Mouse (Mus musculus) myocyte (in vitro differentiated cells): Measurements from ENCODE around the gene Mical3. TPM values are rescaled to one million over a fixed set of nuclear protein-coding genes. Genes with fewer than 3 reads are reported as not detected.
A peak's percentile ranks its signal among the peaks of the same experiment; 100 is the strongest.

Experiments
- H3K27me3 ChIP-seq: one replicate; pipeline ENCODE4 v1.6.1; 2011; ENCODE audit not compliant: control insufficient read depth, insufficient read depth, insufficient read length
- H3K36me3 ChIP-seq: one replicate; pipeline ENCODE4 v1.6.1; 2011; ENCODE audit not compliant: control insufficient read depth, insufficient read depth
- H3K4me2 ChIP-seq: one replicate; pipeline ENCODE4 v1.6.1; 2011; ENCODE audit warnings: low read depth, control low read depth
- H3K4me3 ChIP-seq: one replicate; pipeline ENCODE4 v1.5.1; 2011; ENCODE audit warnings: mild to moderate bottlenecking, control low read depth, moderate library complexity
- H3K79me2 ChIP-seq: one replicate; pipeline ENCODE4 v1.6.1; 2011; ENCODE audit not compliant: control insufficient read depth, insufficient read depth
- H3ac ChIP-seq: one replicate; pipeline ENCODE4 v1.6.1; 2011; ENCODE audit not compliant: control insufficient read depth, insufficient read length
- CEBPB ChIP-seq: IDR thresholded peaks from 2 replicates; pipeline ENCODE4 v1.6.1; 2011; ENCODE audit warnings: mild to moderate bottlenecking, moderate library complexity; ENCODE audit not compliant: poor library complexity, insufficient read depth, severe bottlenecking
- E2F4 ChIP-seq: IDR thresholded peaks from one replicate; pipeline ENCODE4 v1.6.1; 2011; ENCODE audit warnings: mild to moderate bottlenecking, control low read depth, moderate library complexity; ENCODE audit not compliant: insufficient read depth
- MAX ChIP-seq: IDR thresholded peaks from one replicate; pipeline ENCODE4 v1.6.1; 2011; ENCODE audit warnings: low read depth, mild to moderate bottlenecking, control low read depth
- MYOD1 ChIP-seq, 3 experiments: IDR thresholded peaks; one replicate each; pipeline ENCODE4 v1.6.1; 2011; ENCODE audit warnings: control low read depth in 2 of 3, low read depth in 2 of 3, mild to moderate bottlenecking in 2 of 3, moderate library complexity in 1 of 3; ENCODE audit not compliant: insufficient read length in 2 of 3, control insufficient read depth in 1 of 3
- MYOG ChIP-seq, 3 experiments: IDR thresholded peaks; one replicate each; pipeline ENCODE4 v1.6.1; 2011; ENCODE audit warnings: control low read depth in 2 of 3, low read depth in 2 of 3, mild to moderate bottlenecking in 2 of 3; ENCODE audit not compliant: insufficient read length in 2 of 3, control insufficient read depth in 1 of 3, insufficient read depth in 1 of 3
- POLR2A ChIP-seq: IDR thresholded peaks from one replicate; pipeline ENCODE4 v1.6.1; 2011; ENCODE audit warnings: low read depth, mild to moderate bottlenecking, control low read depth, moderate library complexity; ENCODE audit not compliant: insufficient read length
- POLR2AphosphoS2 ChIP-seq: IDR thresholded peaks from one replicate; pipeline ENCODE4 v1.6.1; 2011; ENCODE audit warnings: low read depth, control low read depth; ENCODE audit not compliant: insufficient read length
- REST ChIP-seq: IDR thresholded peaks from one replicate; pipeline ENCODE4 v1.6.1; 2011; ENCODE audit warnings: mild to moderate bottlenecking, control low read depth, moderate library complexity; ENCODE audit not compliant: insufficient read depth, insufficient read length
- SRF ChIP-seq: IDR thresholded peaks from one replicate; pipeline ENCODE4 v1.6.1; 2011; ENCODE audit warnings: low read depth; ENCODE audit not compliant: control insufficient read depth, insufficient read length
- TCF12 ChIP-seq: IDR thresholded peaks from one replicate; pipeline ENCODE4 v1.6.1; 2011; ENCODE audit warnings: mild to moderate bottlenecking, control low read depth; ENCODE audit not compliant: poor library complexity, insufficient read depth, severe bottlenecking
- TCF3 ChIP-seq: IDR thresholded peaks from one replicate; pipeline ENCODE4 v1.6.1; 2011; ENCODE audit warnings: low read depth, control low read depth; ENCODE audit not compliant: insufficient read length
- USF1 ChIP-seq: IDR thresholded peaks from one replicate; pipeline ENCODE4 v1.6.1; 2011; ENCODE audit warnings: low read depth, mild to moderate bottlenecking, control low read depth, moderate library complexity
- polyA plus RNA-seq: library from polyadenylated mRNA; unstranded; fragments of >200 nt; fragmentation: generic; extraction: Trizol; gene quantifications from one replicate; pipeline ENCODE4 v1.2.1, GENCODE M21; 2012; ENCODE audit warnings: missing spikeins

The Mical3 gene
- polyA plus RNA-seq, 1 experiment = 17.7 TPM

DNA sequence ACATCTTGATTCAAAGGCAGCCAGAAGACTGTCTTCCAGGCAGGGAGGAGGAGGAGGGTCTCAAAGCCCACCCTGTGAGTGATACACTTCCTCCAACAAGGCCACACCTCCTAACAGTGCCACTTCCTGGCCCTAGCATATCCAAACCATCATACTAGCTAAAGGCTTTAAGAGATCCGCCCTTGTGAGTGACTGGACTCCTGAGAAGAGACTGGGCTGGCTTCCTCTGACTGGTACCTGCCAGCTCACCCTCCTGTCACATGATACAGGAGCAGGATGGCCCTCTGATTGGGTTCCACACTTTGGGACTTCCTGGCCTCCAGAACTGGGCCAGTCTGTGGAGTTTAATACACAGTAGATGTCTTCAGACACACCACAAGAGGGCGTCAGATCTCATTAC is 58.2 kb downstream of the Mical3 start:
- no peak for TF ChIP-seq MYOG (IDR thresholded peaks at IDR 0.05; ENCODE audit: control insufficient read depth in 1 of 3, insufficient read depth in 1 of 3, insufficient read length in 2 of 3, low read depth in 2 of 3)
- no peak for TF ChIP-seq CEBPB
- TF ChIP-seq REST = no peak
- no peak for TF ChIP-seq E2F4
- no peak overlapping the region for H3K4me2 ChIP-seq
- H3K27me3 ChIP-seq = no peaks in the 10 kb centered on the region
- H3ac ChIP-seq = no peak overlapping the region
- no peak overlapping the region for H3K4me3 ChIP-seq
- no peaks in the 10 kb centered on the region for H3K36me3 ChIP-seq
- peaks cover 14% of the 10 kb centered on the region for H3K79me2 ChIP-seq

DNA sequence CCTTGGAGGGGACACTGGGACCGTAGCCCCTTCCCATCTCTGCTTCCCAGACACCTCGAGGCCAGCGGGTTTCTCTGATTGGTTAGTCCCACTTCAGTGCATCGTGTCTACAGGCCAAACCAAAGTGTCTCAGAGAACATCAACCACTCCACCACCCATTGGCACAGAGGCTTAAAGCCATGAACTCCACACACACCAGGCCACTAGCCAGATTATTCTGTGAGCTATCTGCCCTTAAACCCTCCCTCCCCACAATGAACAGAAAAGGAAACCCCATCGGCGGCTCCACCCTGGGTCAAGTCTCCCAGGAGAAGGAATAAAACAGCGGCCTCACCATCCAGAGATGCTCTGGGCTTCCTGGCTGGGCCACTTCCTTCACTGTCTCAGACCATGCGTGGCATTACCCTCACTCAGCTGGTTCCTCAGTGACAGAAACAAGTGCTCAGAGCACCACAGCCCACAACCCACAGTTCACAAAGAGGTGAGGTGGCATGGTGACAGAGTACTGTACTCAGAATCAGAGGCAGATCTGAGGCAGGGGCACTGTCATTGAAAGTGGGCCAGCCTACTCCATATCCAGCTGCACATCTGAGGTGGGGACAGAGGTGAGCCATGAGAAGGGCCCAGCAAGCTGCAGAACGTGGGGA is 60.1 kb downstream of the Mical3 start:
- TF ChIP-seq MYOD1 (IDR thresholded peaks at IDR 0.05; ENCODE audit: control insufficient read depth in 1 of 3, insufficient read length in 2 of 3, low read depth in 2 of 3) (no peak), E2F4 (no peak), TCF12 (no peak), USF1 (no peak), TCF3 (no peak), MYOG (IDR thresholded peaks at IDR 0.05; ENCODE audit: control insufficient read depth in 1 of 3, insufficient read depth in 1 of 3, insufficient read length in 2 of 3, low read depth in 2 of 3) (no peak), REST (no peak), POLR2AphosphoS2 (no peak), SRF (no peak), MAX (no peak), CEBPB (no peak), POLR2A (no peak)
- no peak overlapping the region for H3K4me3 ChIP-seq
- H3K79me2 ChIP-seq = peaks cover 20% of the 10 kb centered on the region
- H3K27me3 ChIP-seq = no peaks in the 10 kb centered on the region
- H3ac ChIP-seq = no peak overlapping the region
- no peaks in the 10 kb centered on the region for H3K36me3 ChIP-seq
- H3K4me2 ChIP-seq = no peak overlapping the region

DNA sequence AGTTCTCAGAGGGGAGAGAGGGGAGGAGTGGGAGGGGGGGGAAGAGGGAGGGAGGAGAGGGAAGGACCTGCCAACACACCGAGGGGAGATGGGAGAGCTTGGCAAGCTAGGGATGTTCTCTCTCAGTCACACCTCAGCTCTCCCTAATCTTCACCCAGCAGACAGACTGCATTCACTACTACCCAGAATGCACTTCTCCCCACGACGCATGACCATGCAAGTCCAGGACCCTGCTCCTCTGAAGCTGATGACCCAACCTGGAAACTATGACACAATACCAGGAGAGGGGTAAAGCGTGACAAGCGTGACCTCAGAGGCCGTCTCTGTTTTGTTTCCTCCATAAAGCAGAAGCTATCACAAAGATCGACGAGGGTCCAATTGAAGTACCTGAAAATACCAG is 61.6 kb downstream of the Mical3 start:
- no peaks in the 10 kb centered on the region for H3K27me3 ChIP-seq
- no peaks in the 10 kb centered on the region for H3K36me3 ChIP-seq
- no peak for TF ChIP-seq REST
- TF ChIP-seq POLR2AphosphoS2 = no peak
- TF ChIP-seq MYOG (IDR thresholded peaks at IDR 0.05; ENCODE audit: control insufficient read depth in 1 of 3, insufficient read depth in 1 of 3, insufficient read length in 2 of 3, low read depth in 2 of 3) = no peak
- no peak for TF ChIP-seq E2F4
- no peak for TF ChIP-seq MYOD1 (IDR thresholded peaks at IDR 0.05; ENCODE audit: control insufficient read depth in 1 of 3, insufficient read length in 2 of 3, low read depth in 2 of 3)
- no peak for TF ChIP-seq POLR2A
- no peak for TF ChIP-seq TCF3
- TF ChIP-seq USF1 = no peak
- no peak for TF ChIP-seq SRF
- TF ChIP-seq CEBPB = no peak
- no peak for TF ChIP-seq TCF12
- TF ChIP-seq MAX = no peak
- H3ac ChIP-seq = no peak overlapping the region
- no peak overlapping the region for H3K4me3 ChIP-seq
- H3K79me2 ChIP-seq = peaks cover 24% of the 10 kb centered on the region
- H3K4me2 ChIP-seq = no peak overlapping the region

DNA sequence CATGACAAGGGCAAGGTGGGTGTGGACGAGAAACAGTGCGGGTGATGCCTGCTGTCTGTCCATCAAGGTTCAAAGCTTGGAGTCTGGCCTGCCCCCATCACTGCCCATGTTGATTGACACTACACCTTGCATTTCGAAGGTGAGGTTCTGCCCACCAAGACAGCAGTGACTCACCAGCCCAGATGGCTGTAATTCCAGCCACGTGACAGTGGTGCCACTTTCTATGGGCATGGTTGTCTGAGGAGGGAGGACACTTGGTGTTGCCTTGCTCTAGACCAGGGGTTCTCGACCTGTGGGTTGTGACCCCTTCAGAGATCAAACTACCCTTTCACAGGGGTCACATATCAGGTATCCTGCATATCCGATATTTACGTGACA is 62.7 kb downstream of the Mical3 start:
- no peak overlapping the region for H3K4me3 ChIP-seq
- H3K27me3 ChIP-seq = no peaks in the 10 kb centered on the region
- no peaks in the 10 kb centered on the region for H3K36me3 ChIP-seq
- H3K79me2 ChIP-seq = peaks cover 24% of the 10 kb centered on the region
- H3ac ChIP-seq = no peak overlapping the region
- no peak for TF ChIP-seq POLR2AphosphoS2
- H3K4me2 ChIP-seq = peak overlapping the region; percentile 12

DNA sequence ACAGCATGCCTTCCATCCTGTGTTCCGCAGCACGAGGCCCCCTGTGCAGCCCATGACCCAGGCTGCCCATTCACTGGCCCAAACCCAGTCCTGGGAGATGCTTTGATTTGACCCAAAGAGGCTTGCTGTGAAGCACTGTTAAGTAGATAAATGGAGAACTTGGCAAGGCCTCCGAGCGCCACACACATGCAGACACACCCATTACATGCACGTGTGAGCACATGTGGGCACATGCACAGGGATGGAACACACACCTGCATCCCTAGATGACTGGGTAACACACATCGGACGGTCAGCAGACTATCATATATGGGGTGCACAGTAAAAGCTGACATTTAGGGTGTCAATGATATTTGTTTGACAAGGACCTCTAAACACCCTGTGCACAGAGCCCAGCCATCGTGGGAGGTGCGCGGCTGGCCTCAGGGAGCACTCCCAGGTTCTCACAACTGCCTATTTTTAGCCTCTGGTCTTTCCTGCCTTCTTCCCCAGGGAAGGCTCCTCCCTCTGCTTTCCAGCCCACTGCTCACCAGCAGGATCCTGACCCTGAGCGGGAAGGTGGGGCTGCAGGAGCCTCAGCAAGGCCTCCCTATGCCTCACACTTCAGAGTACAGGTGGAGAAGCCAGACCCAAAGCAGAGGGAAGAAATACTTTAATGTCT is 63.2 kb downstream of the Mical3 start:
- no peaks in the 10 kb centered on the region for H3K36me3 ChIP-seq
- peaks cover 24% of the 10 kb centered on the region for H3K79me2 ChIP-seq
- no peaks in the 10 kb centered on the region for H3K27me3 ChIP-seq
- peak overlapping the region; percentile 72 for H3K4me2 ChIP-seq
- H3K4me3 ChIP-seq = no peak overlapping the region
- TF ChIP-seq MYOD1 (IDR thresholded peaks at IDR 0.05; ENCODE audit: control insufficient read depth in 1 of 3, insufficient read length in 2 of 3, low read depth in 2 of 3) (no peak), MAX (no peak), MYOG (IDR thresholded peaks at IDR 0.05; ENCODE audit: control insufficient read depth in 1 of 3, insufficient read depth in 1 of 3, insufficient read length in 2 of 3, low read depth in 2 of 3) (no peak), CEBPB (no peak), USF1 (no peak), POLR2AphosphoS2 (no peak), E2F4 (no peak), TCF12 (no peak), SRF (no peak), REST (no peak), POLR2A (no peak), TCF3 (no peak)
- no peak overlapping the region for H3ac ChIP-seq
